Mouse (Mus musculus): ENCODE measurements at regions not wholly inside any gene's neighbourhood (a gene's known extent, or its start where the extent isn't known, plus 50 kb on each side); places are given as distances from the start of the nearest gene placed in this dataset.

GRCm38 (mm10) chr15:62694734-62695133 lies 1150.2 kb downstream of the Gsdmc2 start:
- TF ChIP-seq CTCF (IDR thresholded peaks at IDR 0.05; ENCODE audit: extremely low read depth, insufficient read depth, insufficient read length, insufficient replicate concordance), result no peak
- no peak for TF ChIP-seq POLR2A (IDR thresholded peaks at IDR 0.05; ENCODE audit: low read depth, low read length)
- H3K4me3 ChIP-seq (ENCODE audit: extremely low read depth, insufficient read depth, insufficient read length), result no peak overlapping the region
- DNase-seq (ENCODE audit: low read depth in 1 of 2, low spot score in 2 of 2), result no peak
- H3K27me3 ChIP-seq (ENCODE audit: control insufficient read depth, insufficient read depth, low read length), result no peaks in the 10 kb centered on the region
- 91% methylated on average over 3 of the region's 3 CpGs for WGBS
- H3K4me1 ChIP-seq (ENCODE audit: control insufficient read depth, insufficient read depth, insufficient read length), result peaks cover 6% of the 10 kb centered on the region; the same call in 1 of the 2 replicates
- H3K36me3 ChIP-seq (ENCODE audit: control insufficient read depth, insufficient read depth, low read length), result no peaks in the 10 kb centered on the region
- no peak overlapping the region for H3K27ac ChIP-seq (ENCODE audit: insufficient read depth, low read length)

DNA sequence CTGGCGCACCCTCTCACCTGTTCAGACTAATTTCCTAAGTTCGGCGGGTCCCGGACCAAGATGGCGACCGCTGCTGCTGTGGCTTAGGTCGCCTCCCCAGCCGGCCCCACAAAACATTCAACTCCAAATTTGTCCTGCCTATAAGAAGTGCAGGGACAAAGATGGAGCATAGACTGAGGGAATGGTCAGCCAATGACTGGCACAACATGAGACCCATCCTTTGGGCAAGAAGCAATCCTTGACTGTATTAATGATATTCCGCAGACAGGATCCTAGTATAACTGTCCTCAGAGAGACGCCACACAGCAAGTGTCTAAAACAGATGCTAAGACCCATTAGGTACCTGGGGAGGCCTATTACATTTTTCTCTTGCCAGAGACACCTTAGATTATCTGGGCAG lies 1151.3 kb downstream of the Gsdmc2 start:
- Histone ChIP-seq H3K27me3 (ENCODE audit: control insufficient read depth, insufficient read depth, low read length) (no peaks in the 10 kb centered on the region), H3K4me3 (ENCODE audit: extremely low read depth, insufficient read depth, insufficient read length) (no peak overlapping the region), H3K27ac (ENCODE audit: insufficient read depth, low read length) (no peak overlapping the region), H3K36me3 (ENCODE audit: control insufficient read depth, insufficient read depth, low read length) (no peaks in the 10 kb centered on the region), H3K4me1 (ENCODE audit: control insufficient read depth, insufficient read depth, insufficient read length) (peaks cover 4% of the 10 kb centered on the region; the same call in 1 of the 2 replicates)
- WGBS, result 95% methylated on average over 9 of the region's 10 CpGs
- no peak for DNase-seq (ENCODE audit: low read depth in 1 of 2, low spot score in 2 of 2)
- no peak for TF ChIP-seq POLR2A (IDR thresholded peaks at IDR 0.05; ENCODE audit: low read depth, low read length)

GRCm38 (mm10) chr15:62673410-62673809 lies 1171.6 kb downstream of the Gsdmc2 start:
- no peaks in the 10 kb centered on the region for H3K36me3 ChIP-seq (ENCODE audit: control insufficient read depth, insufficient read depth, low read length)
- H3K27me3 ChIP-seq (ENCODE audit: control insufficient read depth, insufficient read depth, low read length), result no peaks in the 10 kb centered on the region
- no peak for DNase-seq (ENCODE audit: low read depth in 1 of 2, low spot score in 2 of 2)
- TF ChIP-seq CTCF (IDR thresholded peaks at IDR 0.05; ENCODE audit: extremely low read depth, insufficient read depth, insufficient read length, insufficient replicate concordance), result no peak
- TF ChIP-seq POLR2A (IDR thresholded peaks at IDR 0.05; ENCODE audit: low read depth, low read length), result no peak
- no peaks in the 10 kb centered on the region for H3K4me1 ChIP-seq (ENCODE audit: control insufficient read depth, insufficient read depth, insufficient read length)
- 93% methylated on average over 4 of the region's 4 CpGs for WGBS
- H3K4me3 ChIP-seq (ENCODE audit: extremely low read depth, insufficient read depth, insufficient read length), result no peak overlapping the region
- H3K27ac ChIP-seq (ENCODE audit: insufficient read depth, low read length), result no peak overlapping the region

GRCm38 (mm10) chr15:62670026-62670425 lies 1175.0 kb downstream of the Gsdmc2 start:
- no peaks in the 10 kb centered on the region for H3K27me3 ChIP-seq (ENCODE audit: control insufficient read depth, insufficient read depth, low read length)
- WGBS, result 96% methylated on average over 3 of the region's 3 CpGs

GRCm38 (mm10) chr15:62659096-62659495 lies 1185.9 kb downstream of the Gsdmc2 start:
- Histone ChIP-seq H3K27me3 (ENCODE audit: control insufficient read depth, insufficient read depth, low read length) (no peaks in the 10 kb centered on the region), H3K4me3 (ENCODE audit: extremely low read depth, insufficient read depth, insufficient read length) (no peak overlapping the region), H3K4me1 (ENCODE audit: control insufficient read depth, insufficient read depth, insufficient read length) (no peaks in the 10 kb centered on the region), H3K27ac (ENCODE audit: insufficient read depth, low read length) (no peak overlapping the region), H3K36me3 (ENCODE audit: control insufficient read depth, insufficient read depth, low read length) (no peaks in the 10 kb centered on the region)
- WGBS, result 81% methylated on average over 4 of the region's 4 CpGs
- TF ChIP-seq CTCF (IDR thresholded peaks at IDR 0.05; ENCODE audit: extremely low read depth, insufficient read depth, insufficient read length, insufficient replicate concordance) (no peak), POLR2A (IDR thresholded peaks at IDR 0.05; ENCODE audit: low read depth, low read length) (no peak)
- no peak for DNase-seq (ENCODE audit: low read depth in 1 of 2, low spot score in 2 of 2)

More at GRCm38 (mm10) chr15:62670026-62670425, 1175.0 kb downstream of the Gsdmc2 start:
- no peak for DNase-seq (ENCODE audit: low read depth in 1 of 2, low spot score in 2 of 2)
- Histone ChIP-seq H3K36me3 (ENCODE audit: control insufficient read depth, insufficient read depth, low read length) (no peaks in the 10 kb centered on the region), H3K4me3 (ENCODE audit: extremely low read depth, insufficient read depth, insufficient read length) (no peak overlapping the region), H3K27ac (ENCODE audit: insufficient read depth, low read length) (no peak overlapping the region), H3K4me1 (ENCODE audit: control insufficient read depth, insufficient read depth, insufficient read length) (no peaks in the 10 kb centered on the region)
- TF ChIP-seq CTCF (IDR thresholded peaks at IDR 0.05; ENCODE audit: extremely low read depth, insufficient read depth, insufficient read length, insufficient replicate concordance), result no peak
- TF ChIP-seq POLR2A (IDR thresholded peaks at IDR 0.05; ENCODE audit: low read depth, low read length), result no peak

DNA sequence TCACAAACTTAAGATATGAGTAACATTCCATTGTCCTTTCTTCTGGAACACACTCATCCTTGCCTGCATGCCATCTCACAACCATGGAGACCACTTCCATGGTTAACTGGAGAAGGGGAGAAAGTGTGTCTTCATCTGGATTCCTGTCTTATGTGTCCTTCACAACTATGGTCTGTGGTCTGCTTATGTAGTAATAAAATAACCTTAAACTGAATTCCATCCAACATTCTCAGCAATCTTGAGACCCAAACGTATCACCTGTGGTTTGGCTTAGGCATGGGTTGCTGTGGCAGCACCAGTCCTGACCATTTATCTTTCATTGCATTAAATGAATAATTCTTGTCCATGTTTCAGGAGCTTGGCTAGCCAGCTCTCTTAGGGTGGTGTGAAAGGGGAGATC lies 1186.3 kb downstream of the Gsdmc2 start:
- DNase-seq (ENCODE audit: low read depth in 1 of 2, low spot score in 2 of 2), result no peak
- WGBS, result 87% methylated on average over 1 of the region's 1 CpGs
- Histone ChIP-seq H3K27ac (ENCODE audit: insufficient read depth, low read length) (no peak overlapping the region), H3K4me3 (ENCODE audit: extremely low read depth, insufficient read depth, insufficient read length) (no peak overlapping the region), H3K36me3 (ENCODE audit: control insufficient read depth, insufficient read depth, low read length) (no peaks in the 10 kb centered on the region), H3K4me1 (ENCODE audit: control insufficient read depth, insufficient read depth, insufficient read length) (no peaks in the 10 kb centered on the region), H3K27me3 (ENCODE audit: control insufficient read depth, insufficient read depth, low read length) (no peaks in the 10 kb centered on the region)
- TF ChIP-seq CTCF (IDR thresholded peaks at IDR 0.05; ENCODE audit: extremely low read depth, insufficient read depth, insufficient read length, insufficient replicate concordance) (no peak), POLR2A (IDR thresholded peaks at IDR 0.05; ENCODE audit: low read depth, low read length) (no peak)

DNA sequence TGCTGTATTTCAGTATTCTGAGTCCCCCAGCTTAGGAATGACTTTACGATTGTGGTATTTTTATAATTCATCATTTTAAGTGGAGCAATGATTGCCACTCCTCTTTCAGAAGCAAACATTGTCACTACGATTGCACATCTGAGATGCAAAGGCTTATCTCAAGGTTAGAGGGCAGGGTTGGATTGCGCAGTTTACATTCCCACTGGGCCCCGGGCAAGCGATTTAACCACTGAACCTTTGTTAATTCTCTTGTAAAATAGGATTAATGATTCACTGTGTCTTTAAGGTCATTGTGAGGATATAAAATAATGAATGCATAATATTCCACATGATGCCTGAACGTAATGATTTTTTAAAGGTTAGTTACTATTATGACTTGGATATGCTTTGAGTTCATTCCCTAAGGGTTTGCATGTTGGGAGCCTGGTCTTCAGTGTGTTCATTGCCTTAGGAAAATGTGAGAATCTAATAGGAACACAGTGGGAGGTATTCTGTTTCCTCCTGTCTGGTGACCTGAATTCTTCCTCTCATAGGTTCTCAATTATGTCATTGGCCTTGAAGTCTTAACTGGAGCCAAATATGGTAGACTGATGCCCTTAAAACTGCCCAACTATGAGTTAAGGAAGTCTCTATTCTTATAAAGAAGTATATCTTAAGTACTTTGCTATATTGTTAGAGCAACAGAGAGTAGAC lies 1198.4 kb downstream of the Gsdmc2 start:
- WGBS, result 92% methylated on average over 6 of the region's 6 CpGs
- TF ChIP-seq POLR2A (IDR thresholded peaks at IDR 0.05; ENCODE audit: low read depth, low read length), result no peak
- TF ChIP-seq CTCF (IDR thresholded peaks at IDR 0.05; ENCODE audit: extremely low read depth, insufficient read depth, insufficient read length, insufficient replicate concordance), result no peak
- no peak for DNase-seq (ENCODE audit: low read depth in 1 of 2, low spot score in 2 of 2)
- Histone ChIP-seq H3K4me1 (ENCODE audit: control insufficient read depth, insufficient read depth, insufficient read length) (no peaks in the 10 kb centered on the region), H3K27ac (ENCODE audit: insufficient read depth, low read length) (no peak overlapping the region), H3K27me3 (ENCODE audit: control insufficient read depth, insufficient read depth, low read length) (no peaks in the 10 kb centered on the region), H3K4me3 (ENCODE audit: extremely low read depth, insufficient read depth, insufficient read length) (no peak overlapping the region), H3K36me3 (ENCODE audit: control insufficient read depth, insufficient read depth, low read length) (no peaks in the 10 kb centered on the region)

All from spleen, adult 2 months (tissue).